Mouse (Mus musculus) neural tube, embryonic 14.5 days (tissue): ENCODE results near the gene Hemk1. TPM values are rescaled to one million over a fixed set of nuclear protein-coding genes. Genes with fewer than 3 reads are reported as not detected.
A peak's percentile ranks its signal among the peaks of the same experiment; 100 is the strongest.

ENCODE experiments used
- ATAC-seq: fragments of 200-750 bp; cut with Nextera tagmentation; 2 replicates; pipeline ENCODE4 v1.8.0; 2017; ENCODE audit warnings: low read depth, mild to moderate bottlenecking, moderate TSS enrichment, moderate library complexity
- H3K27ac ChIP-seq: fragments of 300-500 bp; sonication (generic); 2 replicates; pipeline ENCODE4 v1.5.1; 2014; ENCODE audit warnings: low read depth, mild to moderate bottlenecking, control low read depth, low read length, moderate library complexity, mixed read lengths
- H3K27me3 ChIP-seq: fragments of 300-500 bp; sonication (generic); 2 replicates; pipeline ENCODE4 v1.6.1; 2014; ENCODE audit warnings: low read length; ENCODE audit not compliant: control insufficient read depth, insufficient read depth
- H3K36me3 ChIP-seq: fragments of 300-500 bp; sonication (generic); 2 replicates; pipeline ENCODE4 v1.6.1; 2014; ENCODE audit warnings: low read length, mixed read lengths; ENCODE audit not compliant: control insufficient read depth, insufficient read depth
- H3K4me1 ChIP-seq: fragments of 300-500 bp; sonication (generic); 2 replicates; pipeline ENCODE4 v1.6.1; 2014; ENCODE audit warnings: low read length; ENCODE audit not compliant: control insufficient read depth, insufficient read depth
- H3K4me2 ChIP-seq: fragments of 300-500 bp; sonication (generic); 2 replicates; pipeline ENCODE4 v1.6.1; 2014; ENCODE audit warnings: mild to moderate bottlenecking, low read depth, low read length, control low read depth
- H3K4me3 ChIP-seq: fragments of 300-500 bp; sonication (generic); 2 replicates; pipeline ENCODE4 v1.5.1; 2014; ENCODE audit warnings: low read depth, low read length, control low read depth, mixed read lengths
- H3K9ac ChIP-seq: fragments of 300-500 bp; sonication (generic); replicated peaks from 2 replicates; pipeline ENCODE4 v1.6.1; 2014; ENCODE audit warnings: low read depth, mild to moderate bottlenecking, control low read depth, low read length, mixed read lengths
- H3K9me3 ChIP-seq: fragments of 300-500 bp; sonication (generic); 2 replicates; pipeline ENCODE4 v1.6.1; 2016; ENCODE audit warnings: low read length; ENCODE audit not compliant: control insufficient read depth
- WGBS: fragments of 180-500 bp; shearing (Covaris S2); extraction: QIAGEN DNeasy Blood & Tissue Kit; methylation state at CpG from one replicate; pipeline ENCODE4 v1.1.7; 2014; 5-methylcytosine and 5-hydroxymethylcytosine counted together
- polyA plus RNA-seq: library from polyadenylated mRNA; unstranded; fragments of >200 nt; fragmentation: Nextera tagmentation; extraction: Ambion mirVana; gene quantifications from 2 replicates; pipeline ENCODE4 v1.2.1, GENCODE M21; 2014

Hemk1 gene
- polyA plus RNA-seq, 1 experiment from 2014 or later = 20.1 TPM

DNA sequence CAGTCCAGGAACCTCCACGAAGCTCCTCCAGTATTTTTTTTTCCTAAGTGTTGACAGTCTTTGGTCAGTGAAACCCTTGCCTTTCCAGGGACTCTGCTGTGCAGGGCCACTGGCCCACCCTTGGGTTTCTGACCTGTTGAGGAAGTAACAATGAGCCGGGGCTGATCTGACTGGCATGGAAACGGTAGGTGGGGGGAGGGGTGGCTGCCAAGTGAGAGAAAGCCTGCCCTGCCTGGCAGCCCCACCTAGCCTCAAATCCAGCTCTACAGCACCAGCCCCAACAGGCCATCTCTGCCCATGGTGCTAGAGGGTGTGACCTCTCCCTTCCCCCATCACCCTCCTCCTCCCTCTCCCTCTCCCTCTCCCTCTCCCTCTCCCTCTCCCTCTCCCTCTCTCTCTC lies 53.1 kb downstream of the Hemk1 start:
- H3K27me3 ChIP-seq = peaks cover 2% of the 10 kb centered on the region; the same call in 1 of the 2 replicates
- H3K27ac ChIP-seq = no peak overlapping the region
- peaks cover 5% of the 10 kb centered on the region; the same call in 1 of the 2 replicates for H3K4me1 ChIP-seq
- ATAC-seq = no peak
- no peak overlapping the region for H3K9ac ChIP-seq
- no peak overlapping the region for H3K4me2 ChIP-seq
- H3K9me3 ChIP-seq = no peaks in the 10 kb centered on the region
- WGBS = 24% methylated on average over 3 of the region's 3 CpGs
- H3K4me3 ChIP-seq = no peak overlapping the region
- H3K36me3 ChIP-seq = no peaks in the 10 kb centered on the region

DNA sequence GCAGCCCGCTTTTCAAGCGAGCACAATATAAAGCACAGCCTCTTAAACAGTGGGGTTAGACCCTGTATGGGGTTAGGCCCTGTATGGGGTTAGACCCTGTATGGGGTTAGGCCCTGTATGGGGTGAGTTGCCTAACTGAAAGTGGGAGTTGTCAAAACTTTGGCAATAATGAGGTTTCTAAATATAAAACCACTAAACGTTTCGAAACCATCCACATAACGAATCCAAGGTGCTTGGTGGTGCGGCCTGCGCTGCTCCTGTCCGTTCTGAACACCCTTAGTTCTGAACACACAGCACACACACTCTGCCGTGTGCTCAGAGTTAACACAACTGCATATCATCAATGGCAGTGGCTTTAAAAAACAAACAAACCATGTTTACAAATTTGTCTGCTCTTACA lies 55.2 kb downstream of the Hemk1 start:
- no peaks in the 10 kb centered on the region for H3K27me3 ChIP-seq
- no peaks in the 10 kb centered on the region for H3K36me3 ChIP-seq
- no peak overlapping the region for H3K9ac ChIP-seq
- no peak overlapping the region for H3K4me3 ChIP-seq
- no peak for ATAC-seq
- no peak overlapping the region for H3K4me2 ChIP-seq
- 0 out of 2 replicates have a peak, but pooled peaks cover 3% of the 10 kb centered on the region for H3K4me1 ChIP-seq
- WGBS = 96% methylated on average over 9 of the region's 9 CpGs
- H3K9me3 ChIP-seq = no peaks in the 10 kb centered on the region
- H3K27ac ChIP-seq = no peak overlapping the region

GRCm38 (mm10) chr9:107281241-107281987 lies 56.7 kb downstream of the Hemk1 start:
- H3K27me3 ChIP-seq = no peaks in the 10 kb centered on the region
- H3K9ac ChIP-seq = no peak overlapping the region
- H3K4me3 ChIP-seq = no peak overlapping the region
- WGBS = 93% methylated on average over 5 of the region's 5 CpGs
- no peaks in the 10 kb centered on the region for H3K9me3 ChIP-seq
- H3K27ac ChIP-seq = no peak overlapping the region
- no peak for ATAC-seq
- H3K36me3 ChIP-seq = no peaks in the 10 kb centered on the region
- H3K4me1 ChIP-seq = 0 out of 2 replicates have a peak, but pooled peaks cover 3% of the 10 kb centered on the region
- H3K4me2 ChIP-seq = no peak overlapping the region

GRCm38 (mm10) chr9:107280322-107281027 lies 57.7 kb downstream of the Hemk1 start:
- Histone ChIP-seq H3K4me2 (0 out of 2 replicates have a peak overlapping the region, but pooled peaks have one; percentile 6), H3K9me3 (no peaks in the 10 kb centered on the region), H3K4me1 (0 out of 2 replicates have a peak, but pooled peaks cover 3% of the 10 kb centered on the region), H3K27ac (no peak overlapping the region), H3K4me3 (no peak overlapping the region), H3K36me3 (no peaks in the 10 kb centered on the region), H3K9ac (no peak overlapping the region), H3K27me3 (no peaks in the 10 kb centered on the region)
- ATAC-seq = no peak
- 48% methylated on average over 13 of the region's 13 CpGs for WGBS

- Histone ChIP-seq H3K4me3 (no peak overlapping the region), H3K36me3 (no peaks in the 10 kb centered on the region), H3K27me3 (no peaks in the 10 kb centered on the region), H3K4me2 (0 out of 2 replicates have a peak overlapping the region, but pooled peaks have one; percentile 6), H3K4me1 (0 out of 2 replicates have a peak, but pooled peaks cover 3% of the 10 kb centered on the region), H3K27ac (no peak overlapping the region), H3K9me3 (no peaks in the 10 kb centered on the region), H3K9ac (no peak overlapping the region)
- no peak for ATAC-seq
- WGBS = 25% methylated on average over 16 of the region's 16 CpGs
Observed at GRCm38 (mm10) chr9:107279378-107280321, 58.5 kb downstream of the Hemk1 start.

DNA sequence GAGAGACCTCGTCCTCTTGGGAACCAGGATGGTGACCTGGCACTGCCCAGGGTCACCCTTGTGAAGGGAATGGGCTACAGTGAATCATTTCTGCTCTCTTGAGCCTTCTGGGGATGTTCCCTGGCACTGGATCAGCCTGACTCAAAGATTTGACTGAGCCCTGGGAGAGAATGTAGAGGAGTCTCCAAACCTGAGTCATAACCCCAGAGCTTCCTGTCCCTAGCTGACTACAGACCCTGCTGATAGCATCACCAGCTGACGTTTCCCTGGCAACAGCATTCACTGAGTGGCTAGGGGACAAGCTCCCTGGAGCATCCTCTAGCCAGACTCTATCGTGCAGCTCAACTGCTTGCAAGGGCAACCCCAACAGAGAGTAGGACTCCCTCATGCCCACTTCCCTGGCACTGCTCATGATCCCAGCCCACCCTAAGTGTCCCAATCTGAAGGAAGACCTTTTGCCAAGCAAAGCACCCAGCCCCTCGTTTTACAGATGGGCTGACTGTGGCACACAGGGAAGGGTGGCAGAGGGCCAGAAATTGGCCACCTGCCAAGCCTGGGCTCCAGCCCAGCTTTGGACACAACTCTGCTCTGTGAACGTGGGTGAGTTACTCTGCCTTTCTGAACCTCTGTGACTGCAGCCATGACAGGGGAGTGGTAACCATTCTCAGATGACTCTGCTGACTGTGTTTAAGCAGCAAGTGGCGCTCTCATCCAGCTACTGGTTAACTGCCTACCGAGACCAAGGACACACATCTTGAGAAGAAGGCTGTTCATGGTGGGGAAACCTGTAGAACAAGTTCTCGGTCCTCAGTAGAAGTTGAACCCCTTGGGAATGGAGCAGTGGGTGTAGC lies 59.4 kb downstream of the Hemk1 start:
- Histone ChIP-seq H3K27ac (no peak overlapping the region), H3K9me3 (no peaks in the 10 kb centered on the region), H3K36me3 (no peaks in the 10 kb centered on the region), H3K4me3 (no peak overlapping the region), H3K4me2 (no peak overlapping the region), H3K9ac (no peak overlapping the region), H3K4me1 (0 out of 2 replicates have a peak, but pooled peaks cover 3% of the 10 kb centered on the region), H3K27me3 (no peaks in the 10 kb centered on the region)
- WGBS = 50% methylated on average over 8 of the region's 8 CpGs
- peak; percentile 72 for ATAC-seq

GRCm38 (mm10) chr9:107278126-107278525 lies 60.0 kb downstream of the Hemk1 start:
- ATAC-seq = no peak
- H3K27me3 ChIP-seq = no peaks in the 10 kb centered on the region
- no peak overlapping the region for H3K27ac ChIP-seq
- no peak overlapping the region for H3K9ac ChIP-seq
- H3K9me3 ChIP-seq = no peaks in the 10 kb centered on the region
- WGBS = 48% methylated on average over 4 of the region's 4 CpGs
- H3K4me3 ChIP-seq = no peak overlapping the region
- no peak overlapping the region for H3K4me2 ChIP-seq
- no peaks in the 10 kb centered on the region for H3K36me3 ChIP-seq
- 0 out of 2 replicates have a peak, but pooled peaks cover 3% of the 10 kb centered on the region for H3K4me1 ChIP-seq

- Histone ChIP-seq H3K27ac (no peak overlapping the region), H3K4me3 (no peak overlapping the region), H3K4me1 (0 out of 2 replicates have a peak, but pooled peaks cover 3% of the 10 kb centered on the region), H3K36me3 (no peaks in the 10 kb centered on the region), H3K27me3 (no peaks in the 10 kb centered on the region), H3K9ac (no peak overlapping the region), H3K9me3 (no peaks in the 10 kb centered on the region), H3K4me2 (no peak overlapping the region)
- 85% methylated on average over 7 of the region's 7 CpGs for WGBS
- no peak for ATAC-seq
Observed at GRCm38 (mm10) chr9:107277603-107278002, 60.5 kb downstream of the Hemk1 start.
